Mouse (Mus musculus): ENCODE data around the gene Gm4070. TPM values are rescaled to one million over a fixed set of nuclear protein-coding genes. Genes with fewer than 3 reads are reported as not detected.
A peak's percentile ranks its signal among the peaks of the same experiment; 100 is the strongest.
"Not testable (repeated sequence)": the region's sequence is repeated elsewhere in the genome, so short reads cannot be mapped to it uniquely, and the experiment has no call there.

The Gm4070 gene
- 0.29 TPM in 1 of 2 replicates, not detected in the other for polyA plus RNA-seq (2015; fragmentation: Nextera tagmentation; extraction: Ambion mirVana)

GRCm38 (mm10) chr7:105953812-105954211, at the start of gene Gm4070:
Gene Gm4070 (minus strand): TSS chr7:105953967.
- ATAC-seq; H3K4me3 ChIP-seq; H3K4me2 ChIP-seq; H3K9me3 ChIP-seq (replicated peaks); H3K4me1 ChIP-seq; H3K27me3 ChIP-seq; H3K27ac ChIP-seq; H3K36me3 ChIP-seq (ENCODE audit: poor library complexity, severe bottlenecking); H3K9ac ChIP-seq: not testable (repeated sequence)
- WGBS: 81% methylated on average over 1 of the region's 1 CpGs

GRCm38 (mm10) chr7:105954540-105954939, 773 bp upstream of the Gm4070 start:
- H3K27ac ChIP-seq; ATAC-seq; H3K9ac ChIP-seq; H3K36me3 ChIP-seq (ENCODE audit: poor library complexity, severe bottlenecking); H3K9me3 ChIP-seq (replicated peaks); H3K4me2 ChIP-seq; H3K4me1 ChIP-seq; H3K4me3 ChIP-seq; H3K27me3 ChIP-seq: not testable (repeated sequence)

GRCm38 (mm10) chr7:105952408-105952807, 1.4 kb downstream of the Gm4070 start:
- WGBS: no CpG with 5 or more reads among the region's 5 CpGs
- H3K4me2 ChIP-seq; H3K4me3 ChIP-seq; H3K9me3 ChIP-seq (replicated peaks); H3K9ac ChIP-seq; H3K27me3 ChIP-seq; H3K27ac ChIP-seq; H3K36me3 ChIP-seq (ENCODE audit: poor library complexity, severe bottlenecking); H3K4me1 ChIP-seq: not testable (repeated sequence)
- ATAC-seq: peak; percentile 59; the same call in 1 of the 2 replicates

GRCm38 (mm10) chr7:105945238-105945637, 8.5 kb downstream of the Gm4070 start:
- H3K4me1 ChIP-seq; H3K9me3 ChIP-seq (replicated peaks); H3K4me2 ChIP-seq; H3K9ac ChIP-seq; H3K27ac ChIP-seq; H3K4me3 ChIP-seq; H3K27me3 ChIP-seq; H3K36me3 ChIP-seq (ENCODE audit: poor library complexity, severe bottlenecking); ATAC-seq: not testable (repeated sequence)
- 100% methylated on average over 1 of the region's 3 CpGs for WGBS

- not testable (repeated sequence) for H3K36me3 ChIP-seq (ENCODE audit: poor library complexity, severe bottlenecking); ATAC-seq; H3K27ac ChIP-seq; H3K9me3 ChIP-seq (replicated peaks); H3K27me3 ChIP-seq; H3K4me1 ChIP-seq; H3K9ac ChIP-seq; H3K4me2 ChIP-seq; H3K4me3 ChIP-seq
- WGBS: no CpG with 5 or more reads among the region's 1 CpGs
Observed at GRCm38 (mm10) chr7:105932132-105932531, 21.6 kb downstream of the Gm4070 start.

- H3K4me3 ChIP-seq; H3K9ac ChIP-seq; H3K4me1 ChIP-seq; H3K36me3 ChIP-seq (ENCODE audit: poor library complexity, severe bottlenecking); H3K27me3 ChIP-seq; H3K9me3 ChIP-seq (replicated peaks); H3K27ac ChIP-seq; H3K4me2 ChIP-seq: not testable (repeated sequence)
- ATAC-seq: 0 out of 2 replicates have a peak, but pooled peaks have one; percentile 48
- WGBS: 100% methylated on average over 1 of the region's 2 CpGs
Observed at GRCm38 (mm10) chr7:105883588-105884336, 70.0 kb downstream of the Gm4070 start.

GRCm38 (mm10) chr7:105879717-105880484, 73.9 kb downstream of the Gm4070 start:
- not testable (repeated sequence) for H3K27me3 ChIP-seq; H3K9me3 ChIP-seq (replicated peaks); H3K4me3 ChIP-seq; H3K9ac ChIP-seq; H3K27ac ChIP-seq; H3K36me3 ChIP-seq (ENCODE audit: poor library complexity, severe bottlenecking); H3K4me2 ChIP-seq; H3K4me1 ChIP-seq; ATAC-seq
- WGBS: 82% methylated on average over 1 of the region's 2 CpGs

GRCm38 (mm10) chr7:105855718-105856560, 97.8 kb downstream of the Gm4070 start:
- H3K9me3 ChIP-seq (replicated peaks); H3K4me3 ChIP-seq; H3K4me2 ChIP-seq; H3K9ac ChIP-seq; H3K4me1 ChIP-seq; H3K27me3 ChIP-seq; H3K36me3 ChIP-seq (ENCODE audit: poor library complexity, severe bottlenecking); ATAC-seq; H3K27ac ChIP-seq: not testable (repeated sequence)
- WGBS: no CpG with 5 or more reads among the region's 2 CpGs

Other genes starting within 250 kb of the Gm4070 start
- 179 and 185 TPM in 2 replicates for gene Ilk, start 217.4 kb downstream of the Gm4070 start, polyA plus RNA-seq (2015; fragmentation: Nextera tagmentation; extraction: Ambion mirVana)
- 31.2 and 35.4 TPM in 2 replicates for gene Rrp8, start 216.6 kb downstream of the Gm4070 start, polyA plus RNA-seq (2015; fragmentation: Nextera tagmentation; extraction: Ambion mirVana)
- 137 and 141 TPM in 2 replicates for gene Taf10, start 209.6 kb downstream of the Gm4070 start, polyA plus RNA-seq (2015; fragmentation: Nextera tagmentation; extraction: Ambion mirVana)
- gene Tpp1, start 201.7 kb downstream of the Gm4070 start, polyA plus RNA-seq (2015; fragmentation: Nextera tagmentation; extraction: Ambion mirVana): 29.5 and 36.8 TPM in 2 replicates
- 16.5 and 18.8 TPM in 2 replicates for gene Dchs1, start 166.3 kb downstream of the Gm4070 start, polyA plus RNA-seq (2015; fragmentation: Nextera tagmentation; extraction: Ambion mirVana)
- 244 and 255 TPM in 2 replicates for gene Mrpl17, start 142.9 kb downstream of the Gm4070 start, polyA plus RNA-seq (2015; fragmentation: Nextera tagmentation; extraction: Ambion mirVana)